Comparison of ENCODE assay signal across 21 mouse cellular contexts in the genomic region with DNA sequence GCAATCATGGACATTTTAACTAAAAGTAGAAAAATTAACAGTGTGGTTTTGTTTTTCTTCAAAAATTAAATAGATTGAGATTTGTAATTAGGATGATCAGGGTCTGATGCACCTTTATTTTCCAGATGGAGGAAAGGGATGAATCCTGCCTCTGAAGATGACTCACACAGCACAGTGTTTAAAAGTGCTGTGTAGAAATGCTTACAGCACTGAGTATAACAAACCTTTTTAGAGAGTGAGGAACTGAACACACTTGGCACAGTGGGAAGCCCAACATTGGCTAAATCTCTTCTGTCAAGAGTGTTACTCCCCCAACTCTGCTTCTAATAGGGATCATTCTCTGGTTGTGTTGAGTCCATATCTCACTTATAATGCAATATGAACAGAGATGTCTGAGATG. TPM values are rescaled to one million over a fixed set of nuclear protein-coding genes. Genes with fewer than 3 reads are reported as not detected.
"Had no signal": no experiment of that assay in that cellular context is flagged by ENCODE, and none has a peak within 500 bp of the region (broad histone marks: within the 10 kb centered on the region; RNA-seq: fewer than 3 reads in every experiment).

No protein-coding gene starts in this region.

- ATAC-seq: liver, embryonic 12.5 days; liver, postnatal 0 days; lung, postnatal 0 days; midbrain, embryonic 13.5 days; midbrain, embryonic 15.5 days; midbrain, embryonic 16.5 days had no signal

- DNase-seq: left cerebral cortex, postnatal 4 days; liver; liver, embryonic 13.5 days; liver, postnatal 0 days; lung, adult 18-20 months; lung, adult 2 months; lung, embryonic 14.5 days; lung, postnatal 10 days; lung, postnatal 14 days; lung, postnatal 36 days; lung, postnatal 4 days; midbrain, embryonic 14.5 days had no signal

RNA-seq across cellular contexts. Expression of a gene that starts 57.2 kb away (rescaled TPM):
- total RNA-seq: megakaryocyte progenitor cell, adult 5-6 weeks; megakaryocyte, adult 5-6 weeks; megakaryocyte-erythroid progenitor cell, adult 5-6 weeks; monocyte, adult 5-6 weeks had no signal
